Mouse (Mus musculus) olfactory bulb, adult 2 months (tissue): ENCODE measurements around the gene Esyt2.

Experiments used
- CTCF ChIP-seq: fragments of 200-500 bp; IDR thresholded peaks from 2 replicates; pipeline ENCODE4 v1.5.1; 2012; ENCODE audit warnings: low read depth, mild to moderate bottlenecking, low read length, moderate library complexity; ENCODE audit not compliant: insufficient read depth
- POLR2A ChIP-seq: fragments of 200-500 bp; IDR thresholded peaks from 2 replicates; pipeline ENCODE4 v1.6.1; 2012; ENCODE audit warnings: mild to moderate bottlenecking, low read depth, low read length, moderate library complexity; ENCODE audit not compliant: insufficient read depth

DNA sequence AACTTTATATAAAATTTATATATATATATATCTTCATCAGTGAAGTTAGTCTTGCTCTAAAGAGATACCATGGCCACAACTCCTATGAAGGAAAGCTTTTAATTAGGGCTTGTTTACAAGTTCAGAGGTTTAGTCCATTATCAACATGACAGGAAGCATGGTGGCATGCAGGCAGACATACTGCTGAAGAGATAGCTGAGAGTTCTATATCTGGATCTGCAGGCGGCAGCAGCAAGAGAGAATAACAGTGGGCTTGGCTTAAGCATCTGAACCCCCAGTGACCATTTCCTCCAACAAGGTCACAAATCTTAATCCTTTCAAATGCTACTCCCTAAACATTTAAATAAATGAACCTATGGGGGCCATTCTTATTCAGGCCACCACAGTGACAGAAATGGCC lies 59.2 kb downstream of the Esyt2 start:
- no peak for TF ChIP-seq CTCF
- TF ChIP-seq POLR2A: no peak
